Mouse (Mus musculus): ENCODE results near the gene Krtap10-10. TPM values are rescaled to one million over a fixed set of nuclear protein-coding genes. Genes with fewer than 3 reads are reported as not detected.
"Not testable (repeated sequence)": the region's sequence is repeated elsewhere in the genome, so short reads cannot be mapped to it uniquely, and the experiment has no call there.

Gene Krtap10-10
- not detected in 2 replicates for polyA plus RNA-seq (2014; fragmentation: Nextera tagmentation; extraction: Ambion mirVana)

GRCm38 (mm10) chr10:77835647-77836046 lies at the start of gene Krtap10-10:
Gene Krtap10-10, plus strand, starts transcription at chr10:77835947.
- no peak for DNase-seq (ENCODE audit: low spot score)
- Histone ChIP-seq H3K4me3 (ENCODE audit: low read depth, low read length) (no peak within 1 kb of the TSS), H3K9ac (replicated peaks; ENCODE audit: low read length) (no peak within 1 kb of the TSS), H3K4me1 (ENCODE audit: control insufficient read depth, insufficient read depth, low read length) (no peaks in the 10 kb centered on the region), H3K36me3 (replicated peaks; ENCODE audit: control insufficient read depth, insufficient read depth, low read depth, low read length) (no peaks in the 10 kb centered on the region), H3K27ac (replicated peaks; ENCODE audit: low read depth, low read length) (no peak within 1 kb of the TSS), H3K9me3 (replicated peaks; ENCODE audit: control insufficient read depth, low read length) (no peaks in the 10 kb centered on the region), H3K4me2 (ENCODE audit: low read depth, low read length) (no peak within 1 kb of the TSS), H3K27me3 (ENCODE audit: control insufficient read depth, insufficient read depth, low read length) (no peaks in the 10 kb centered on the region)
- no peak for ATAC-seq (replicated peaks; ENCODE audit: insufficient number of reproducible peaks, low FRiP score, low TSS enrichment, low read depth)
- 61% methylated on average over 9 of the region's 9 CpGs for WGBS

- DNase-seq (ENCODE audit: low spot score); H3K4me3 ChIP-seq (ENCODE audit: low read depth, low read length); H3K27ac ChIP-seq (replicated peaks; ENCODE audit: low read depth, low read length); H3K36me3 ChIP-seq (replicated peaks; ENCODE audit: control insufficient read depth, insufficient read depth, low read depth, low read length); H3K9ac ChIP-seq (replicated peaks; ENCODE audit: low read length); H3K9me3 ChIP-seq (replicated peaks; ENCODE audit: control insufficient read depth, low read length); H3K27me3 ChIP-seq (ENCODE audit: control insufficient read depth, insufficient read depth, low read length); H3K4me1 ChIP-seq (ENCODE audit: control insufficient read depth, insufficient read depth, low read length); H3K4me2 ChIP-seq (ENCODE audit: low read depth, low read length); ATAC-seq (replicated peaks; ENCODE audit: insufficient number of reproducible peaks, low FRiP score, low TSS enrichment, low read depth): not testable (repeated sequence)
- no CpG with 5 or more reads among the region's 1 CpGs for WGBS
Measured at GRCm38 (mm10) chr10:77787876-77788275, 47.9 kb upstream of the Krtap10-10 start, which contains the start of gene Gm7137. Gene Gm7137, minus strand, starts transcription at chr10:77788200.

GRCm38 (mm10) chr10:77788621-77789020 lies 47.1 kb upstream of the Krtap10-10 start:
- Histone ChIP-seq H3K27me3 (ENCODE audit: control insufficient read depth, insufficient read depth, low read length) (no peaks in the 10 kb centered on the region), H3K4me2 (ENCODE audit: low read depth, low read length) (no peak overlapping the region), H3K9me3 (replicated peaks; ENCODE audit: control insufficient read depth, low read length) (no peaks in the 10 kb centered on the region), H3K36me3 (replicated peaks; ENCODE audit: control insufficient read depth, insufficient read depth, low read depth, low read length) (no peaks in the 10 kb centered on the region), H3K9ac (replicated peaks; ENCODE audit: low read length) (no peak overlapping the region), H3K27ac (replicated peaks; ENCODE audit: low read depth, low read length) (no peak overlapping the region), H3K4me3 (ENCODE audit: low read depth, low read length) (no peak overlapping the region), H3K4me1 (ENCODE audit: control insufficient read depth, insufficient read depth, low read length) (no peaks in the 10 kb centered on the region)
- DNase-seq (ENCODE audit: low spot score) (no peak), ATAC-seq (replicated peaks; ENCODE audit: insufficient number of reproducible peaks, low FRiP score, low TSS enrichment, low read depth) (no peak)
- 82% methylated on average over 2 of the region's 2 CpGs for WGBS

GRCm38 (mm10) chr10:77794976-77795375 lies 40.8 kb upstream of the Krtap10-10 start, which contains the start of gene Gm9639:
Gene Gm9639, minus strand, starts transcription at chr10:77795076.
- Histone ChIP-seq H3K27ac (replicated peaks; ENCODE audit: low read depth, low read length) (no peak within 1 kb of the TSS), H3K4me3 (ENCODE audit: low read depth, low read length) (no peak within 1 kb of the TSS), H3K36me3 (replicated peaks; ENCODE audit: control insufficient read depth, insufficient read depth, low read depth, low read length) (no peaks in the 10 kb centered on the region), H3K4me2 (ENCODE audit: low read depth, low read length) (no peak within 1 kb of the TSS), H3K9ac (replicated peaks; ENCODE audit: low read length) (no peak within 1 kb of the TSS), H3K9me3 (replicated peaks; ENCODE audit: control insufficient read depth, low read length) (no peaks in the 10 kb centered on the region), H3K4me1 (ENCODE audit: control insufficient read depth, insufficient read depth, low read length) (no peaks in the 10 kb centered on the region), H3K27me3 (ENCODE audit: control insufficient read depth, insufficient read depth, low read length) (no peaks in the 10 kb centered on the region)
- no peak for ATAC-seq (replicated peaks; ENCODE audit: insufficient number of reproducible peaks, low FRiP score, low TSS enrichment, low read depth)
- WGBS = 54% methylated on average over 2 of the region's 2 CpGs
- DNase-seq (ENCODE audit: low spot score) = no peak

GRCm38 (mm10) chr10:77797677-77798076 lies 38.1 kb upstream of the Krtap10-10 start:
- DNase-seq (ENCODE audit: low spot score) = no peak
- no peak overlapping the region for H3K9ac ChIP-seq (replicated peaks; ENCODE audit: low read length)
- H3K4me3 ChIP-seq (ENCODE audit: low read depth, low read length) = no peak overlapping the region
- no peaks in the 10 kb centered on the region for H3K4me1 ChIP-seq (ENCODE audit: control insufficient read depth, insufficient read depth, low read length)
- H3K9me3 ChIP-seq (replicated peaks; ENCODE audit: control insufficient read depth, low read length) = no peaks in the 10 kb centered on the region
- H3K27ac ChIP-seq (replicated peaks; ENCODE audit: low read depth, low read length) = no peak overlapping the region
- no peak overlapping the region for H3K4me2 ChIP-seq (ENCODE audit: low read depth, low read length)
- 16% methylated on average over 3 of the region's 3 CpGs for WGBS
- no peaks in the 10 kb centered on the region for H3K36me3 ChIP-seq (replicated peaks; ENCODE audit: control insufficient read depth, insufficient read depth, low read depth, low read length)
- no peaks in the 10 kb centered on the region for H3K27me3 ChIP-seq (ENCODE audit: control insufficient read depth, insufficient read depth, low read length)
- ATAC-seq (replicated peaks; ENCODE audit: insufficient number of reproducible peaks, low FRiP score, low TSS enrichment, low read depth) = no peak

- not testable (repeated sequence) for H3K27ac ChIP-seq (replicated peaks; ENCODE audit: low read depth, low read length); H3K4me2 ChIP-seq (ENCODE audit: low read depth, low read length); H3K36me3 ChIP-seq (replicated peaks; ENCODE audit: control insufficient read depth, insufficient read depth, low read depth, low read length); ATAC-seq (replicated peaks; ENCODE audit: insufficient number of reproducible peaks, low FRiP score, low TSS enrichment, low read depth); H3K9ac ChIP-seq (replicated peaks; ENCODE audit: low read length); DNase-seq (ENCODE audit: low spot score); H3K27me3 ChIP-seq (ENCODE audit: control insufficient read depth, insufficient read depth, low read length); H3K4me3 ChIP-seq (ENCODE audit: low read depth, low read length); H3K9me3 ChIP-seq (replicated peaks; ENCODE audit: control insufficient read depth, low read length); H3K4me1 ChIP-seq (ENCODE audit: control insufficient read depth, insufficient read depth, low read length)
- WGBS = 53% methylated on average over 2 of the region's 3 CpGs
Measured at GRCm38 (mm10) chr10:77798164-77798920, 37.4 kb upstream of the Krtap10-10 start.

GRCm38 (mm10) chr10:77798921-77799508 lies 36.7 kb upstream of the Krtap10-10 start, which contains the start of gene Gm19668:
Gene Gm19668, minus strand, starts transcription at chr10:77799133.
- Histone ChIP-seq H3K36me3 (replicated peaks; ENCODE audit: control insufficient read depth, insufficient read depth, low read depth, low read length) (no peaks in the 10 kb centered on the region), H3K9ac (replicated peaks; ENCODE audit: low read length) (no peak within 1 kb of the TSS), H3K4me1 (ENCODE audit: control insufficient read depth, insufficient read depth, low read length) (no peaks in the 10 kb centered on the region), H3K4me2 (ENCODE audit: low read depth, low read length) (no peak within 1 kb of the TSS), H3K27ac (replicated peaks; ENCODE audit: low read depth, low read length) (no peak within 1 kb of the TSS), H3K9me3 (replicated peaks; ENCODE audit: control insufficient read depth, low read length) (no peaks in the 10 kb centered on the region), H3K4me3 (ENCODE audit: low read depth, low read length) (no peak within 1 kb of the TSS), H3K27me3 (ENCODE audit: control insufficient read depth, insufficient read depth, low read length) (no peaks in the 10 kb centered on the region)
- DNase-seq (ENCODE audit: low spot score) (no peak), ATAC-seq (replicated peaks; ENCODE audit: insufficient number of reproducible peaks, low FRiP score, low TSS enrichment, low read depth) (no peak)
- 53% methylated on average over 8 of the region's 8 CpGs for WGBS

GRCm38 (mm10) chr10:77804095-77804494 lies 31.7 kb upstream of the Krtap10-10 start:
- 82% methylated on average over 3 of the region's 3 CpGs for WGBS
- Histone ChIP-seq H3K4me1 (ENCODE audit: control insufficient read depth, insufficient read depth, low read length) (no peaks in the 10 kb centered on the region), H3K9ac (replicated peaks; ENCODE audit: low read length) (no peak overlapping the region)

More at GRCm38 (mm10) chr10:77804095-77804494, 31.7 kb upstream of the Krtap10-10 start:
- Histone ChIP-seq H3K36me3 (replicated peaks; ENCODE audit: control insufficient read depth, insufficient read depth, low read depth, low read length) (no peaks in the 10 kb centered on the region), H3K9me3 (replicated peaks; ENCODE audit: control insufficient read depth, low read length) (no peaks in the 10 kb centered on the region), H3K4me3 (ENCODE audit: low read depth, low read length) (no peak overlapping the region), H3K27ac (replicated peaks; ENCODE audit: low read depth, low read length) (no peak overlapping the region), H3K27me3 (ENCODE audit: control insufficient read depth, insufficient read depth, low read length) (no peaks in the 10 kb centered on the region), H3K4me2 (ENCODE audit: low read depth, low read length) (no peak overlapping the region)
- DNase-seq (ENCODE audit: low spot score) (no peak), ATAC-seq (replicated peaks; ENCODE audit: insufficient number of reproducible peaks, low FRiP score, low TSS enrichment, low read depth) (no peak)

All from embryonic facial prominence, embryonic 11.5 days (tissue).